Mouse (Mus musculus) G1E (cell line): Measurements from ENCODE around the gene G2e3. TPM values are rescaled to one million over a fixed set of nuclear protein-coding genes. Genes with fewer than 3 reads are reported as not detected.

Experiments used
- ATAC-seq: 2 replicates; pipeline ENCODE4 v1.8.0; 2016; ENCODE audit warnings: mild to moderate bottlenecking; ENCODE audit not compliant: insufficient number of reproducible peaks, poor library complexity, low FRiP score, severe bottlenecking; ENCODE audit errors: extremely low read depth
- DNase-seq: peaks from one replicate; pipeline ENCODE4 v3.0.0; 2012; ENCODE audit warnings: low spot score
- H3K27me3 ChIP-seq: 2 replicates; pipeline ENCODE4 v1.6.1; 2012; ENCODE audit warnings: mild to moderate bottlenecking, low read length, inconsistent platforms; ENCODE audit not compliant: insufficient read depth
- H3K36me3 ChIP-seq: replicated peaks from 2 replicates; pipeline ENCODE3; 2012; ENCODE audit warnings: mild to moderate bottlenecking, inconsistent platforms
- H3K4me1 ChIP-seq: 2 replicates; pipeline ENCODE4 v1.6.1; 2012; ENCODE audit warnings: low read depth, low read length, inconsistent platforms, mixed read lengths; ENCODE audit not compliant: insufficient read depth
- H3K4me3 ChIP-seq: 2 replicates; pipeline ENCODE4 v1.5.1; 2012; ENCODE audit warnings: low read depth, mild to moderate bottlenecking, inconsistent platforms, low read length, moderate library complexity, mixed read lengths
- H3K9me3 ChIP-seq: replicated peaks from 2 replicates; pipeline ENCODE4 v1.6.1; 2012; ENCODE audit warnings: inconsistent platforms
- CTCF ChIP-seq: IDR thresholded peaks from 2 replicates; pipeline ENCODE4 v1.5.1; 2012; ENCODE audit warnings: low read depth, low read length, inconsistent platforms, mixed read lengths
- GATA1 ChIP-seq: IDR thresholded peaks from 2 replicates; pipeline ENCODE4 v1.6.1; 2012; ENCODE audit warnings: borderline replicate concordance, low read length, inconsistent platforms, mixed read lengths
- GATA2 ChIP-seq: IDR thresholded peaks from 2 replicates; pipeline ENCODE4 v1.6.1; 2012; ENCODE audit warnings: low read depth, low read length, inconsistent platforms, borderline replicate concordance
- POLR2AphosphoS5 ChIP-seq: IDR thresholded peaks from 2 replicates; pipeline ENCODE4 v1.6.1; 2012; ENCODE audit warnings: low read depth, low read length, inconsistent platforms; ENCODE audit not compliant: insufficient replicate concordance
- TAL1 ChIP-seq: conservative IDR thresholded peaks from 2 replicates; pipeline ENCODE4 v1.6.1; 2012; ENCODE audit warnings: low read depth, low read length, inconsistent platforms, mixed read lengths
- polyA plus RNA-seq: library from polyadenylated mRNA; stranded (reverse); fragments of >175 nt; gene quantifications from 2 replicates; pipeline ENCODE4 v1.2.3, GENCODE M21; 2012
- total RNA-seq, 2 experiments: library from RNA; stranded (forward) in 1 of 2; stranded (reverse) in 1 of 2; fragments of 200-1000 nt in 1 of 2; fragments of >200 nt in 1 of 2; fragmentation: Nextera tagmentation in 1 of 2; gene quantifications; 2 replicates each; pipeline ENCODE4 v1.2.3; 2014 to 2017

The G2e3 gene
- total RNA-seq (2014; fragmentation: Nextera tagmentation) = 109 and 114 TPM in 2 replicates
- total RNA-seq (2017) = 48.1 and 50.5 TPM in 2 replicates
- polyA plus RNA-seq = 4.1 and 6.3 TPM in 2 replicates

DNA sequence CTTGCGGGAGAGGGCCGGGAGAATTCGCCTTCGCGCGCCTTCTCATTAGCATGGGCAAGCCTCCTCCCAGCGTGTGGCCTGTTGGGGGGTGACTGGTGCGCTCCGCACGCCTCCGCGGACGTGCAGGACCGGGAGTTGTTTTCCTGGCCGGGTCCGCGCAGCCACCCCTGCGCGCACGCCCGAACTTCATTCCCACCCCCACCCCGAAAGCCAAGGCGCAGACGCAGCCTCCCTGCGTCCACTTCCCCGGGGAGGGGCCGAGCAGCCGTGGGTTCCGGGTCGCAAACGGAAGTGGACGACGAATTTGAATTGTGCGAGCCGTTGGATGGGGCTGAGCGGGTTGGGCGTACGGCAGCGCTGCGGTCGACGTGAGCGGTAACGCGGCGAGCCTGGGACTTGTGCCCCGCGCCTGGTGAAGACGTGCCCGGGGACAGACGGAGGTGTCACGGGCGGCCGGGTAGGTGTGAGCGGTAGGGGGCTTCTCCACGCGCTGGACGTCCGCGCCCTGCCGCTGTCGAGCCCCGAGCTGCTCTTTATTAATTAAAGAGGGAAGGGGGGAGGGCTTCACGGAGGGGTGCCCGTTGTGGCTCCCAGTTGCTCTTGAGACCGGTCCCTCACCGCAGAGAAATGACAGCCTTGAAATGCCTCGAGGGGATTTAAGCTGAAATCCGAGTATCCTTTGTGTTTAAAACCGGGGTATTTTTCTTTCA lies at the start of gene G2e3:
Gene G2e3, plus strand, starts transcription at position 74 of the 710 bp plus-strand sequence.
- peaks cover 31% of the 10 kb centered on the region for H3K4me1 ChIP-seq
- peaks cover 18% of the 10 kb centered on the region for H3K36me3 ChIP-seq
- DNase-seq (peak; percentile 95), ATAC-seq (peak; percentile 96)
- H3K4me3 ChIP-seq = peak within 1 kb of the TSS; percentile 91
- no peak for TF ChIP-seq TAL1
- TF ChIP-seq GATA1 = no peak
- no peak for TF ChIP-seq POLR2AphosphoS5
- no peak for TF ChIP-seq CTCF
- TF ChIP-seq GATA2 = no peak
- no peaks in the 10 kb centered on the region for H3K27me3 ChIP-seq
- no peaks in the 10 kb centered on the region for H3K9me3 ChIP-seq

DNA sequence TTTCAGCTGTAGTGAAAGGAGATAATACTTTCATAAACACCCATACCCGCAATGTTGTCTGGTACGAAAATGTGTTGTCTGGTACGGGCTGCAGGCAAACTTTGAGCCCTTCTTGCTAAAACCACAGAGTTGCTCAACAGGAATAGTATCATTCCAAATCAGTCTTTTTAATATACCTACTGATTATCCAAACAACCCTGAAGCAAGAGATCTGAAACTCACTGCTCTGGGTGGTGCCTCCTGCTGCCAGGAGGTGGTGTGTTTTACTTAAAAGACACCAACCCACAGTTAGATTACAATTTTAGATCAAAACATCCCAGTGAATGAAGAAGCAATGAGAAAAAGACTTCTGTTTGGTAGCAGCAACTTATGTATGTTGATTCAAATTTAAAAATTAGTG lies 24.3 kb upstream of the G2e3 start:
- DNase-seq (no peak), ATAC-seq (no peak)
- Histone ChIP-seq H3K36me3 (no peaks in the 10 kb centered on the region), H3K4me3 (no peak overlapping the region), H3K27me3 (peaks cover 5% of the 10 kb centered on the region; the same call in 1 of the 2 replicates), H3K9me3 (no peaks in the 10 kb centered on the region), H3K4me1 (no peaks in the 10 kb centered on the region)
- no peak for TF ChIP-seq TAL1
- TF ChIP-seq POLR2AphosphoS5 = no peak
- no peak for TF ChIP-seq GATA1
- TF ChIP-seq CTCF = no peak
- TF ChIP-seq GATA2 = no peak

GRCm38 (mm10) chr12:51326819-51327218 lies 21.0 kb upstream of the G2e3 start:
- no peak for DNase-seq
- no peak for ATAC-seq
- Histone ChIP-seq H3K27me3 (peaks cover 5% of the 10 kb centered on the region; the same call in 1 of the 2 replicates), H3K4me1 (no peaks in the 10 kb centered on the region), H3K36me3 (no peaks in the 10 kb centered on the region), H3K4me3 (no peak overlapping the region), H3K9me3 (no peaks in the 10 kb centered on the region)
- TF ChIP-seq GATA1 (no peak), GATA2 (no peak), TAL1 (no peak), CTCF (no peak), POLR2AphosphoS5 (no peak)

GRCm38 (mm10) chr12:51337014-51337413 lies 10.8 kb upstream of the G2e3 start:
- H3K27me3 ChIP-seq = peaks cover 12% of the 10 kb centered on the region
- no peak for TF ChIP-seq CTCF
- TF ChIP-seq GATA2 = no peak
- TF ChIP-seq POLR2AphosphoS5 = no peak
- no peak for TF ChIP-seq TAL1
- no peak for TF ChIP-seq GATA1
- ATAC-seq = no peak
- H3K9me3 ChIP-seq = no peaks in the 10 kb centered on the region
- H3K4me3 ChIP-seq = no peak overlapping the region
- no peaks in the 10 kb centered on the region for H3K36me3 ChIP-seq
- no peak for DNase-seq
- H3K4me1 ChIP-seq = no peaks in the 10 kb centered on the region; the same call in 1 of the 2 replicates

DNA sequence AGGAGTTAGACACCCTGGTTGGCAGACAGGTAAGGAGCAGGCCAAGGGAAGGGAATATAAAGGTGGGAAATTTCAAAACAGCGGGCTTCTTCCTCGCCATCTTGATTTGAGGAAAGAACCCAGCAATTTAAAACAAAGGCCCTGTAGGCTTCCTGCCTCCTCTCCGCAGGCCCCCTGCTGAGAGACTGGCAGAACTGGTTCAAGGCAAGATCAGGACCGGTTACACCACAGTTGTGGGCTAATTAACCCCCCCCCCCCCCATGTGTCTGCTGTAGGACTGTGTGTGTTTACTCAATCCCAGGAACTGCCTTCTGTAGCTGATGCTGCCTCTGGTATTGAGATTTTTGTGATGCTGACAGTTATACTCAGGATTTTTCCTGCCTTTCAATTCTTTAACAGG lies 1.7 kb upstream of the G2e3 start:
- TF ChIP-seq POLR2AphosphoS5 (no peak), GATA1 (no peak), GATA2 (no peak)
- peaks cover 3% of the 10 kb centered on the region for H3K36me3 ChIP-seq
- H3K4me1 ChIP-seq = peaks cover 28% of the 10 kb centered on the region
- ATAC-seq (no peak), DNase-seq (no peak)
- H3K9me3 ChIP-seq = no peaks in the 10 kb centered on the region
- no peak overlapping the region for H3K4me3 ChIP-seq
- peaks cover 11% of the 10 kb centered on the region for H3K27me3 ChIP-seq

DNA sequence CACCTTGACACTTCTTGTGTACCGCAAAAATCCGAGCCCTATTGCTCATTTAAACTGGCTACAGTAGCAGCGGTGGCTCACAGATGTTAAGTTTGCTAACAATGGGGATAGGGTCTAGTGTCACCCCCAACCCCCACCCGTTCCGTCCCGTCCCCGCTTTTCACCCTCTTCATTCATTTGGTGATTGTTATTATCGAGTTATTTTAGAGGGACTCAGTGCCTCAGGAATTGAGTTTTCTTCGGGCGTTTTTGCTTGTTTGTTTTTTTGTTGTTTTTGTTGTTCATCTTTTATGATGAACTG lies 787 bp downstream of the G2e3 start:
- Histone ChIP-seq H3K9me3 (no peaks in the 10 kb centered on the region), H3K4me3 (peak overlapping the region; percentile 91), H3K4me1 (peaks cover 32% of the 10 kb centered on the region), H3K27me3 (no peaks in the 10 kb centered on the region), H3K36me3 (peaks cover 23% of the 10 kb centered on the region)
- no peak for TF ChIP-seq CTCF
- TF ChIP-seq GATA2 = no peak
- no peak for TF ChIP-seq GATA1
- no peak for TF ChIP-seq POLR2AphosphoS5
- no peak for TF ChIP-seq TAL1
- DNase-seq = no peak
- ATAC-seq = no peak
